Mouse (Mus musculus): Measurements from ENCODE around the gene Wfdc13. TPM values are rescaled to one million over a fixed set of nuclear protein-coding genes. Genes with fewer than 3 reads are reported as not detected.

Gene Wfdc13
- polyA plus RNA-seq, 1 experiment, result 0.57 TPM

- H3K9ac ChIP-seq (ENCODE audit: low read depth, poor library complexity, severe bottlenecking), result no peak overlapping the region
- H3K4me3 ChIP-seq (ENCODE audit: low read depth, low read length), result no peak overlapping the region
- no peaks in the 10 kb centered on the region for H3K9me3 ChIP-seq (replicated peaks; ENCODE audit: control insufficient read depth, insufficient read depth, low read length, poor library complexity, severe bottlenecking)
- H3K27me3 ChIP-seq (ENCODE audit: control insufficient read depth, insufficient read depth, low read length, poor library complexity, severe bottlenecking), result no peaks in the 10 kb centered on the region
- H3K36me3 ChIP-seq (ENCODE audit: control insufficient read depth, insufficient read depth, low read length, poor library complexity, severe bottlenecking), result no peaks in the 10 kb centered on the region
- no peak overlapping the region for H3K27ac ChIP-seq (ENCODE audit: insufficient read depth, low read length)
- no peak for TF ChIP-seq EP300 (IDR thresholded peaks at IDR 0.05; ENCODE audit: insufficient read depth, low read depth, low read length)
- TF ChIP-seq CTCF (IDR thresholded peaks at IDR 0.05; ENCODE audit: low read depth, low read length), result no peak
- TF ChIP-seq POLR2A (IDR thresholded peaks at IDR 0.05; ENCODE audit: insufficient read depth, low read length), result no peak
- no peaks in the 10 kb centered on the region for H3K4me1 ChIP-seq (ENCODE audit: control insufficient read depth, insufficient read depth, low read length)
These were observed 7.8 kb upstream of the Wfdc13 start for GRCm38 (mm10) chr2:164676916-164677685.

GRCm38 (mm10) chr2:164678848-164679625, 5.9 kb upstream of the Wfdc13 start:
- Histone ChIP-seq H3K36me3 (ENCODE audit: control insufficient read depth, insufficient read depth, low read length, poor library complexity, severe bottlenecking) (no peaks in the 10 kb centered on the region), H3K4me1 (ENCODE audit: control insufficient read depth, insufficient read depth, low read length) (no peaks in the 10 kb centered on the region), H3K9me3 (replicated peaks; ENCODE audit: control insufficient read depth, insufficient read depth, low read length, poor library complexity, severe bottlenecking) (no peaks in the 10 kb centered on the region), H3K27me3 (ENCODE audit: control insufficient read depth, insufficient read depth, low read length, poor library complexity, severe bottlenecking) (no peaks in the 10 kb centered on the region), H3K27ac (ENCODE audit: insufficient read depth, low read length) (no peak overlapping the region), H3K4me3 (ENCODE audit: low read depth, low read length) (no peak overlapping the region), H3K9ac (ENCODE audit: low read depth, poor library complexity, severe bottlenecking) (no peak overlapping the region)
- TF ChIP-seq POLR2A (IDR thresholded peaks at IDR 0.05; ENCODE audit: insufficient read depth, low read length) (no peak), CTCF (IDR thresholded peaks at IDR 0.05; ENCODE audit: low read depth, low read length) (peak; percentile 76), EP300 (IDR thresholded peaks at IDR 0.05; ENCODE audit: insufficient read depth, low read depth, low read length) (0 out of 2 replicates have a peak, but pooled peaks have one; percentile 36)

DNA sequence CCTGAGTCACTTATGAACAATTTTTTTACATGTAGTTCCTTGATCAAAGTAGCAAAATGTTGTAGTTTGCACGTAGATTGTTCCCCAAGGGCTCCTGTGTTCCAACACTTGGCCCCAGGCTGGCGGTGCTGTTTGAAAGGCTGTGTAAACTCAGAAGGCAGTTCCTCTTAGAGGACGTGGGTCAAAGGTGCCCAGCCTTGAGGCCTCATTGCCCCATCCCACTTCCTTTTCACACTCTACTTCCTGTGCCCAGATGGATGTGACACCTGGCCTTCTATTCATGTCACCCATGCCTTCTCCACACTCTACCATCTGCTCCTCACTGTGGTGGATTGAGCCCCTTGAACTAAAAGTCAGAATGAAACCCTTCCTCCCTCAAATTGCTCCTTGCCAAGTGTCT, 5.0 kb upstream of the Wfdc13 start:
- no peaks in the 10 kb centered on the region for H3K9me3 ChIP-seq (replicated peaks; ENCODE audit: control insufficient read depth, insufficient read depth, low read length, poor library complexity, severe bottlenecking)
- TF ChIP-seq POLR2A (IDR thresholded peaks at IDR 0.05; ENCODE audit: insufficient read depth, low read length) (no peak), EP300 (IDR thresholded peaks at IDR 0.05; ENCODE audit: insufficient read depth, low read depth, low read length) (no peak), CTCF (IDR thresholded peaks at IDR 0.05; ENCODE audit: low read depth, low read length) (no peak)
- H3K9ac ChIP-seq (ENCODE audit: low read depth, poor library complexity, severe bottlenecking), result no peak overlapping the region
- H3K36me3 ChIP-seq (ENCODE audit: control insufficient read depth, insufficient read depth, low read length, poor library complexity, severe bottlenecking), result no peaks in the 10 kb centered on the region
- no peaks in the 10 kb centered on the region for H3K27me3 ChIP-seq (ENCODE audit: control insufficient read depth, insufficient read depth, low read length, poor library complexity, severe bottlenecking)
- no peak overlapping the region for H3K4me3 ChIP-seq (ENCODE audit: low read depth, low read length)
- no peak overlapping the region for H3K27ac ChIP-seq (ENCODE audit: insufficient read depth, low read length)
- no peaks in the 10 kb centered on the region for H3K4me1 ChIP-seq (ENCODE audit: control insufficient read depth, insufficient read depth, low read length)

DNA sequence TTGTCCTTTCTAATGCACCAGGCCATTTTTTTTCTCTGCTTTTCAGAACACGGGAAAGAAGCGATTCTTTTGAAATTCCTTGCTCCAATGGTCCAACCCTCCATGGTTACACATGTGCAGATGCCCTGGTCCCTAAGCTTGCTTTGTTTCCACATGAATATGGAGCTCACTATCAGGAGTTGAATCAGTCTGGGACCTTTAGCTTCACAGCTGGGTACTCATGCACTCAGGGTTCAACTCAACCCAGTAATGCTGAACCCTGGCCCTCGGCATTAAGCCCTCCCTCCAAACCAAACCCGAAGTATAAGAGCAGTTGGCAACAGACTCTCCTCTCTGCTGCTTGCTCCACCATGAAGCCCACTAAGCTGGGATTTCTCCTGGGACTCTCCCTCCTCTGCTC, 13.3 kb downstream of the Wfdc13 start, which contains the start of gene Spint4:
TSS of gene Spint4 (plus strand) at position 301 of the 400 bp plus-strand sequence.
- Histone ChIP-seq H3K27ac (ENCODE audit: insufficient read depth, low read length) (no peak within 1 kb of the TSS), H3K9me3 (replicated peaks; ENCODE audit: control insufficient read depth, insufficient read depth, low read length, poor library complexity, severe bottlenecking) (no peaks in the 10 kb centered on the region), H3K4me3 (ENCODE audit: low read depth, low read length) (no peak within 1 kb of the TSS), H3K36me3 (ENCODE audit: control insufficient read depth, insufficient read depth, low read length, poor library complexity, severe bottlenecking) (no peaks in the 10 kb centered on the region), H3K9ac (ENCODE audit: low read depth, poor library complexity, severe bottlenecking) (no peak within 1 kb of the TSS), H3K4me1 (ENCODE audit: control insufficient read depth, insufficient read depth, low read length) (no peaks in the 10 kb centered on the region), H3K27me3 (ENCODE audit: control insufficient read depth, insufficient read depth, low read length, poor library complexity, severe bottlenecking) (no peaks in the 10 kb centered on the region; the same call in 1 of the 2 replicates)
- TF ChIP-seq POLR2A (IDR thresholded peaks at IDR 0.05; ENCODE audit: insufficient read depth, low read length) (no peak), EP300 (IDR thresholded peaks at IDR 0.05; ENCODE audit: insufficient read depth, low read depth, low read length) (no peak), CTCF (IDR thresholded peaks at IDR 0.05; ENCODE audit: low read depth, low read length) (no peak)

DNA sequence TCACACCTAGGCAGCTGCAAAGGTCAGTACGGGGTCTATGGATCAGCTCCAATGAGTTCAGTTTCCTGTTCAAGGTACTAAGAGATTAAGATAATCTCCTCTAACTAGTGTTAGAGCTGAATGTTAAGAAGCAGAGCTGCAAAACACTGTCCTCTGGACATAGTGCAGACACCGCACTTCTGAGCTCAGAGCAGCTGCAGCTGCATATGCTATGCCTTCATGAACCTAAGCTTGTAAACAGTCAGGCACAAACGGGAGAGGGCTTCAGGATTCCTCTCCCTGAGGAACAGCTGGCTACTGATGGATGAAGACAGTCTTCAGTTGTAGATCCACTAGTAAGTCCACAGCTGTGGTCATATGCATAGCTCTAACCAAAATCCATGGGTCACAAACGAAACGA, 16.1 kb downstream of the Wfdc13 start:
- H3K4me3 ChIP-seq (ENCODE audit: low read depth, low read length), result no peak overlapping the region
- no peak for TF ChIP-seq POLR2A (IDR thresholded peaks at IDR 0.05; ENCODE audit: insufficient read depth, low read length)
- TF ChIP-seq CTCF (IDR thresholded peaks at IDR 0.05; ENCODE audit: low read depth, low read length), result no peak

GRCm38 (mm10) chr2:164701761-164702160, 16.9 kb downstream of the Wfdc13 start:
- Histone ChIP-seq H3K4me3 (ENCODE audit: low read depth, low read length) (no peak overlapping the region), H3K27me3 (ENCODE audit: control insufficient read depth, insufficient read depth, low read length, poor library complexity, severe bottlenecking) (no peaks in the 10 kb centered on the region), H3K9me3 (replicated peaks; ENCODE audit: control insufficient read depth, insufficient read depth, low read length, poor library complexity, severe bottlenecking) (peaks cover 4% of the 10 kb centered on the region), H3K9ac (ENCODE audit: low read depth, poor library complexity, severe bottlenecking) (no peak overlapping the region), H3K4me1 (ENCODE audit: control insufficient read depth, insufficient read depth, low read length) (no peaks in the 10 kb centered on the region), H3K36me3 (ENCODE audit: control insufficient read depth, insufficient read depth, low read length, poor library complexity, severe bottlenecking) (no peaks in the 10 kb centered on the region), H3K27ac (ENCODE audit: insufficient read depth, low read length) (no peak overlapping the region)
- TF ChIP-seq EP300 (IDR thresholded peaks at IDR 0.05; ENCODE audit: insufficient read depth, low read depth, low read length) (no peak), POLR2A (IDR thresholded peaks at IDR 0.05; ENCODE audit: insufficient read depth, low read length) (no peak), CTCF (IDR thresholded peaks at IDR 0.05; ENCODE audit: low read depth, low read length) (no peak)

More for the DNA sequence above, 16.1 kb downstream of the Wfdc13 start:
- no peaks in the 10 kb centered on the region; the same call in 1 of the 2 replicates for H3K27me3 ChIP-seq (ENCODE audit: control insufficient read depth, insufficient read depth, low read length, poor library complexity, severe bottlenecking)
- H3K9ac ChIP-seq (ENCODE audit: low read depth, poor library complexity, severe bottlenecking), result no peak overlapping the region
- no peaks in the 10 kb centered on the region for H3K36me3 ChIP-seq (ENCODE audit: control insufficient read depth, insufficient read depth, low read length, poor library complexity, severe bottlenecking)
- no peaks in the 10 kb centered on the region for H3K4me1 ChIP-seq (ENCODE audit: control insufficient read depth, insufficient read depth, low read length)
- no peak overlapping the region for H3K27ac ChIP-seq (ENCODE audit: insufficient read depth, low read length)
- peaks cover 4% of the 10 kb centered on the region for H3K9me3 ChIP-seq (replicated peaks; ENCODE audit: control insufficient read depth, insufficient read depth, low read length, poor library complexity, severe bottlenecking)

Measured in ES-Bruce4 (cell line).